Mouse (Mus musculus): Measurements from ENCODE around the gene L3mbtl3. TPM values are rescaled to one million over a fixed set of nuclear protein-coding genes. Genes with fewer than 3 reads are reported as not detected.

Gene L3mbtl3
- total RNA-seq (2014; rRNA removed): 3.6 and 4.1 TPM in 2 replicates
- polyA plus RNA-seq (2012; rRNA removed): 1.2 and 1.7 TPM in 2 replicates

GRCm38 (mm10) chr10:26375790-26376545 is at the start of gene L3mbtl3:
Gene L3mbtl3, minus strand, starts transcription at chr10:26375971.
- TF ChIP-seq CTCF (IDR thresholded peaks at IDR 0.05; ENCODE audit: low read depth, low read length) (no peak), POLR2A (IDR thresholded peaks at IDR 0.05; ENCODE audit: extremely low read depth, insufficient read depth, low read length) (no peak)
- peak within 1 kb of the TSS; percentile 89 for H3K9ac ChIP-seq (ENCODE audit: low read depth, low read length)
- no peaks in the 10 kb centered on the region for H3K36me3 ChIP-seq (ENCODE audit: control insufficient read depth, insufficient read depth, low read length)
- 10% methylated on average over 42 of the region's 42 CpGs for WGBS
- peaks cover 6% of the 10 kb centered on the region for H3K4me1 ChIP-seq (ENCODE audit: control insufficient read depth, insufficient read depth, low read length)
- DNase-seq (ENCODE audit: extremely low read depth, low read depth, low spot score): peak; percentile 56
- H3K27ac ChIP-seq (replicated peaks; ENCODE audit: insufficient read depth, low read depth, low read length): peak within 1 kb of the TSS; percentile 20
- peak within 1 kb of the TSS; percentile 86 for H3K4me3 ChIP-seq (ENCODE audit: insufficient read depth, low read depth, low read length)
- no peaks in the 10 kb centered on the region for H3K27me3 ChIP-seq (ENCODE audit: control insufficient read depth, insufficient read depth, low read length)
- no peaks in the 10 kb centered on the region for H3K79me2 ChIP-seq (ENCODE audit: control insufficient read depth, insufficient read depth, low read length)

GRCm38 (mm10) chr10:26421168-26421567 is 45.4 kb upstream of the L3mbtl3 start:
- Histone ChIP-seq H3K36me3 (ENCODE audit: control insufficient read depth, insufficient read depth, low read length) (no peaks in the 10 kb centered on the region), H3K27ac (replicated peaks; ENCODE audit: insufficient read depth, low read depth, low read length) (no peak overlapping the region), H3K9ac (ENCODE audit: low read depth, low read length) (no peak overlapping the region), H3K4me3 (ENCODE audit: insufficient read depth, low read depth, low read length) (no peak overlapping the region), H3K4me1 (ENCODE audit: control insufficient read depth, insufficient read depth, low read length) (no peaks in the 10 kb centered on the region), H3K79me2 (ENCODE audit: control insufficient read depth, insufficient read depth, low read length) (no peaks in the 10 kb centered on the region), H3K27me3 (ENCODE audit: control insufficient read depth, insufficient read depth, low read length) (no peaks in the 10 kb centered on the region)
- no peak for DNase-seq (ENCODE audit: extremely low read depth, low read depth, low spot score)
- TF ChIP-seq CTCF (IDR thresholded peaks at IDR 0.05; ENCODE audit: low read depth, low read length) (no peak), POLR2A (IDR thresholded peaks at IDR 0.05; ENCODE audit: extremely low read depth, insufficient read depth, low read length) (no peak)
- 39% methylated on average over 2 of the region's 2 CpGs for WGBS

GRCm38 (mm10) chr10:26388656-26389055 is 12.9 kb upstream of the L3mbtl3 start:
- Histone ChIP-seq H3K9ac (ENCODE audit: low read depth, low read length) (no peak overlapping the region), H3K27ac (replicated peaks; ENCODE audit: insufficient read depth, low read depth, low read length) (no peak overlapping the region), H3K4me3 (ENCODE audit: insufficient read depth, low read depth, low read length) (no peak overlapping the region), H3K36me3 (ENCODE audit: control insufficient read depth, insufficient read depth, low read length) (no peaks in the 10 kb centered on the region), H3K79me2 (ENCODE audit: control insufficient read depth, insufficient read depth, low read length) (no peaks in the 10 kb centered on the region), H3K4me1 (ENCODE audit: control insufficient read depth, insufficient read depth, low read length) (no peaks in the 10 kb centered on the region), H3K27me3 (ENCODE audit: control insufficient read depth, insufficient read depth, low read length) (no peaks in the 10 kb centered on the region)
- TF ChIP-seq CTCF (IDR thresholded peaks at IDR 0.05; ENCODE audit: low read depth, low read length): no peak
- TF ChIP-seq POLR2A (IDR thresholded peaks at IDR 0.05; ENCODE audit: extremely low read depth, insufficient read depth, low read length): no peak
- no peak for DNase-seq (ENCODE audit: extremely low read depth, low read depth, low spot score)

- no peaks in the 10 kb centered on the region for H3K79me2 ChIP-seq (ENCODE audit: control insufficient read depth, insufficient read depth, low read length)
- no peak overlapping the region for H3K4me3 ChIP-seq (ENCODE audit: insufficient read depth, low read depth, low read length)
- H3K36me3 ChIP-seq (ENCODE audit: control insufficient read depth, insufficient read depth, low read length): no peaks in the 10 kb centered on the region
- TF ChIP-seq CTCF (IDR thresholded peaks at IDR 0.05; ENCODE audit: low read depth, low read length): no peak
- no peak for TF ChIP-seq POLR2A (IDR thresholded peaks at IDR 0.05; ENCODE audit: extremely low read depth, insufficient read depth, low read length)
- no peak overlapping the region for H3K27ac ChIP-seq (replicated peaks; ENCODE audit: insufficient read depth, low read depth, low read length)
- H3K4me1 ChIP-seq (ENCODE audit: control insufficient read depth, insufficient read depth, low read length): peaks cover 4% of the 10 kb centered on the region
- no peak for DNase-seq (ENCODE audit: extremely low read depth, low read depth, low spot score)
- H3K27me3 ChIP-seq (ENCODE audit: control insufficient read depth, insufficient read depth, low read length): no peaks in the 10 kb centered on the region
- no peak overlapping the region for H3K9ac ChIP-seq (ENCODE audit: low read depth, low read length)
- WGBS: 94% methylated on average over 6 of the region's 6 CpGs
These were observed 1.5 kb upstream of the L3mbtl3 start for GRCm38 (mm10) chr10:26377332-26377602.

- no peaks in the 10 kb centered on the region for H3K27me3 ChIP-seq (ENCODE audit: control insufficient read depth, insufficient read depth, low read length)
- H3K4me1 ChIP-seq (ENCODE audit: control insufficient read depth, insufficient read depth, low read length): peaks cover 4% of the 10 kb centered on the region
- H3K36me3 ChIP-seq (ENCODE audit: control insufficient read depth, insufficient read depth, low read length): no peaks in the 10 kb centered on the region
- WGBS: 80% methylated on average over 10 of the region's 10 CpGs
- H3K4me3 ChIP-seq (ENCODE audit: insufficient read depth, low read depth, low read length): no peak overlapping the region
- TF ChIP-seq POLR2A (IDR thresholded peaks at IDR 0.05; ENCODE audit: extremely low read depth, insufficient read depth, low read length) (no peak), CTCF (IDR thresholded peaks at IDR 0.05; ENCODE audit: low read depth, low read length) (no peak)
- no peak overlapping the region for H3K9ac ChIP-seq (ENCODE audit: low read depth, low read length)
- DNase-seq (ENCODE audit: extremely low read depth, low read depth, low spot score): no peak
- H3K27ac ChIP-seq (replicated peaks; ENCODE audit: insufficient read depth, low read depth, low read length): no peak overlapping the region
- H3K79me2 ChIP-seq (ENCODE audit: control insufficient read depth, insufficient read depth, low read length): no peaks in the 10 kb centered on the region
These were observed 968 bp upstream of the L3mbtl3 start for GRCm38 (mm10) chr10:26376546-26377331.

- under 1% methylated on average over 28 of the region's 30 CpGs for WGBS
- peak overlapping the region; percentile 86 for H3K4me3 ChIP-seq (ENCODE audit: insufficient read depth, low read depth, low read length)
- no peak overlapping the region for H3K27ac ChIP-seq (replicated peaks; ENCODE audit: insufficient read depth, low read depth, low read length)
- H3K9ac ChIP-seq (ENCODE audit: low read depth, low read length): peak overlapping the region; percentile 89
- H3K36me3 ChIP-seq (ENCODE audit: control insufficient read depth, insufficient read depth, low read length): no peaks in the 10 kb centered on the region
- H3K27me3 ChIP-seq (ENCODE audit: control insufficient read depth, insufficient read depth, low read length): no peaks in the 10 kb centered on the region
- no peak for DNase-seq (ENCODE audit: extremely low read depth, low read depth, low spot score)
- TF ChIP-seq POLR2A (IDR thresholded peaks at IDR 0.05; ENCODE audit: extremely low read depth, insufficient read depth, low read length): no peak
- TF ChIP-seq CTCF (IDR thresholded peaks at IDR 0.05; ENCODE audit: low read depth, low read length): no peak
- peaks cover 6% of the 10 kb centered on the region for H3K4me1 ChIP-seq (ENCODE audit: control insufficient read depth, insufficient read depth, low read length)
- no peaks in the 10 kb centered on the region for H3K79me2 ChIP-seq (ENCODE audit: control insufficient read depth, insufficient read depth, low read length)
These were observed 420 bp downstream of the L3mbtl3 start for GRCm38 (mm10) chr10:26375351-26375751.

All from liver, adult 2 months (tissue).